Mouse (Mus musculus) embryo, embryonic 10 days (tissue): ENCODE results near the gene Smpdl3b.
"Not testable (repeated sequence)": the region's sequence is repeated elsewhere in the genome, so short reads cannot be mapped to it uniquely, and the experiment has no call there.

ENCODE experiments used
- DNase-seq: peaks from one replicate; pipeline ENCODE4 v3.0.0-alpha.2; 2015; ENCODE audit warnings: low spot score

Gene Smpdl3b

GRCm38 (mm10) chr4:132756974-132757373, at the start of gene Smpdl3b:
Gene Smpdl3b (minus strand): TSS chr4:132757252.
- peak; percentile 93 for DNase-seq

GRCm38 (mm10) chr4:132806620-132807191, 49.7 kb upstream of the Smpdl3b start:
- DNase-seq, result no peak

GRCm38 (mm10) chr4:132805599-132806197, 48.6 kb upstream of the Smpdl3b start:
- DNase-seq, result no peak

GRCm38 (mm10) chr4:132805146-132805545, 48.1 kb upstream of the Smpdl3b start:
- no peak for DNase-seq

GRCm38 (mm10) chr4:132804331-132804730, 47.3 kb upstream of the Smpdl3b start:
- DNase-seq, result no peak

GRCm38 (mm10) chr4:132803876-132804275, 46.8 kb upstream of the Smpdl3b start:
- DNase-seq, result no peak

GRCm38 (mm10) chr4:132803212-132803611, 46.2 kb upstream of the Smpdl3b start:
- no peak for DNase-seq

- no peak for DNase-seq
Measured at GRCm38 (mm10) chr4:132802171-132802637, 45.2 kb upstream of the Smpdl3b start.

- no peak for DNase-seq
Measured at GRCm38 (mm10) chr4:132801176-132802077, 44.4 kb upstream of the Smpdl3b start.

GRCm38 (mm10) chr4:132799845-132800244, 42.8 kb upstream of the Smpdl3b start:
- no peak for DNase-seq

GRCm38 (mm10) chr4:132798666-132799065, 41.6 kb upstream of the Smpdl3b start:
- not testable (repeated sequence) for DNase-seq

- DNase-seq, result no peak
Measured at GRCm38 (mm10) chr4:132798028-132798427, 41.0 kb upstream of the Smpdl3b start.

GRCm38 (mm10) chr4:132797461-132797860, 40.4 kb upstream of the Smpdl3b start:
- DNase-seq, result no peak

GRCm38 (mm10) chr4:132796196-132796886, 39.3 kb upstream of the Smpdl3b start, which contains the start of gene Themis2:
Gene Themis2 (minus strand): TSS chr4:132796387.
- DNase-seq, result peak; percentile 90

- DNase-seq, result no peak
Measured at GRCm38 (mm10) chr4:132795171-132795570, 38.1 kb upstream of the Smpdl3b start.

GRCm38 (mm10) chr4:132794760-132795159, 37.7 kb upstream of the Smpdl3b start:
- no peak for DNase-seq

- no peak for DNase-seq
Measured at GRCm38 (mm10) chr4:132794028-132794427, 37.0 kb upstream of the Smpdl3b start.

- not testable (repeated sequence) for DNase-seq
Measured at GRCm38 (mm10) chr4:132793322-132794004, 36.4 kb upstream of the Smpdl3b start.

- no peak for DNase-seq
Measured at GRCm38 (mm10) chr4:132789731-132790130, 32.7 kb upstream of the Smpdl3b start.

GRCm38 (mm10) chr4:132785228-132785627, 28.2 kb upstream of the Smpdl3b start:
- no peak for DNase-seq

- no peak for DNase-seq
Measured at GRCm38 (mm10) chr4:132783732-132784131, 26.7 kb upstream of the Smpdl3b start.
